Mouse (Mus musculus): ENCODE measurements around the gene Ppm1a.

- no peak for TF ChIP-seq CTCF (conservative IDR thresholded peaks at IDR 0.05; ENCODE audit: low read length)
- no peak for TF ChIP-seq NANOG (IDR thresholded peaks at IDR 0.05; ENCODE audit: borderline replicate concordance, low read length)
Measured at GRCm38 (mm10) chr12:72811588-72811987, 54.3 kb downstream of the Ppm1a start.

Measured in E14TG2a.4 (cell line).